Mouse (Mus musculus) spleen, embryonic (tissue): ENCODE data around the gene Dnah17.

ENCODE experiments used
- CTCF ChIA-PET: fragments of 350-600 bp; sonication (Branson Sonifier 250); formaldehyde crosslinking; loops from one replicate; lab custom pipeline; 2022; lab: Charles Lee

Gene Dnah17

GRCm38 (mm10) chr11:118096736-118097135, 33.7 kb downstream of the Dnah17 start:
- CTCF ChIA-PET = no interaction called here

- CTCF ChIA-PET = no interaction called here
Measured at GRCm38 (mm10) chr11:118095004-118095403, 35.4 kb downstream of the Dnah17 start.

DNA sequence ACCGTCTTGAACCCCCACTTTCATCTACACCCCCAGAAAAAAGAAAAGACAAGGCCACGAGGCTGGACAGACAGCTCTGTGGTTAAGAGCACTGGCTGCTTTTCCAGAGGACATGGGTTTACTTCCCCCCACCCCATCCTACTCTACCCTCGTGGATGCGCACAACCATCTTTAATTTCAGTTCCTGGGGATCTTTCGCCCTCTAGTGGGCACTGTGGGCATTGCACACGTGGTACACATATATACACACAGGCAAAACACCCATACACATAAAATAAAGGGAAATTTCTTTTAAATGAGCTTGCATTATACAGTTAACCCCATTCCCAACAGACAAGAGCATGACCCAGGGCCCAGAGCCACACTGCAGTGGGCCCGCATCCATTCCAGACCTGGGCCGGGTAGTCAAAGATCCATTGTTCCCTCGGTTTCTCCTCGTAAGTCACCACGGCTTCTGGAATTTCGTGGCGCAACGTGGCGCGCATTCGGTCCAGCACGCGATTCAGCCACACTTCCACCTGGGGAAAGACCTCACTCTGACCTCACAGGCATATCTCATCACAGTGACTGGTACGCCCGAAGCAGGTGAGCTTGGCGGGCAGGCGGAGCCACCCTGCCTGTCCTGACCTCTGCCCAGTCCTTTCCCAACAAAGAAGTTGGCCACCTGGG, 39.3 kb downstream of the Dnah17 start:
- CTCF ChIA-PET = interaction anchor here (0.6 kb wide), 1 partner anchor 237 kb away, joined by 4 read pairs; no protein-coding TSS in a partner anchor

DNA sequence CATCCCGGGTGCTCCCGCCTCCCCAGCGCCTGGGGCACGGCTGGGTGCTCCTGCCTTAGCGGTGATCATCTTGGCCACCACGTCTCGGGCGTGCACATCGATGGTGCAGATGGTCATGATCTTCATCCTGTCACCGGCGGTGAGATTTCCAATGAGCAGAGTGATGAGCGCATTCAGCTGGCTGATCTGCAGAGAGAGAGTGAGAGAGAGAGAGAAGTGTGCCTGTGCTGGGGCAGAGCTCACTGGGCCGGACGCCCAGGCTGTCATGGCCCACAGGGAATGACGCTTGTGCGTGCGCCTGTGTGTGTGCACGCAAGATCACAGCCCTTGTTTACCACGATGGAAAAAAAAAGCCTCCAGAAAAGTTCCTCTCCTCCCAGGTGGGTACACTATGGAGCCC, 41.5 kb downstream of the Dnah17 start:
- CTCF ChIA-PET = interaction anchor here (0.5 to 0.7 kb wide), 2 partner anchors 12 to 38 kb away, joined by 4 read pairs; no protein-coding TSS in a partner anchor

DNA sequence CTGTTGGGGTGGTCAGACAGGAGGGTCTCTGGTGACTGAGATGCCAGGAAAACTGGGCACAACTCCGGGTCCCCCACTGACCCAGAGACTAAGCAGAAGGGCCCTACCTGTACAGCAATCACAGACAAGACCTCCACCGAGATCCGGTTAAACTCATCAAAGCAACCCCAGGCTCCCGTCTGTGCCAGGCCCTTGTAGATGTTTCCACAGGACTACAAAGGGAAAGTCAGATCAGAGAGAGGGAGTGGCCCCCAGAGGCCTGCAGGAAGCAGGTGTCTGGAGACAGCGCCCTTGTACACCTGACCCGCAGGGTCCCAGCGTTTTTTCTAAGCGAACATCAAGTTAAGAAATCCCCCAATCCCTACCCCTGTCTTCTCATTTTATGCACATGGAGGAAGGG, 44.5 kb downstream of the Dnah17 start:
- CTCF ChIA-PET = no interaction called here

GRCm38 (mm10) chr11:118085176-118085575, 45.3 kb downstream of the Dnah17 start:
- CTCF ChIA-PET = interaction anchor here (0.6 kb wide), 1 partner anchor 142 kb away, joined by 3 read pairs; no protein-coding TSS in a partner anchor

DNA sequence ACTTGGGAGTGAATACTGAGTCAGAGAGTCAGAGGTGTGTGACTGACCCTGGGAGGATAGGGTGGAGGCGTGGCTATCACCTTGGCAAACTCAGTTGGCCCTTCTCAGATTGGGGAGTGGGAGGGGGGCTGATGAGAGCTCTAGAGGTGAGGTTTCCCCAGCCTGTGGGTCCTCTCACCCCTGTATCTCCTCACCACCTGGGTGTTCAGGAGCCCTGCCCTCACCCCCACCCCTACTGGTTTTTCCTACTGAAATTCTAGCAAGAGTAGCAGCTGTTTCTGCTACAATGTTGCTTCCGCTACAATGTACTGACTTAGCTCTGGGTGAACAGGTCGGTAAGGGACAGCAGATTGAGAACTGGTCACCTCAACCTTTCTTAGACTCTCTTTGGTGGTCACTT, 46.2 kb downstream of the Dnah17 start:
- CTCF ChIA-PET = no interaction called here

- CTCF ChIA-PET = no interaction called here
Measured at GRCm38 (mm10) chr11:118083811-118084210, 46.6 kb downstream of the Dnah17 start.

DNA sequence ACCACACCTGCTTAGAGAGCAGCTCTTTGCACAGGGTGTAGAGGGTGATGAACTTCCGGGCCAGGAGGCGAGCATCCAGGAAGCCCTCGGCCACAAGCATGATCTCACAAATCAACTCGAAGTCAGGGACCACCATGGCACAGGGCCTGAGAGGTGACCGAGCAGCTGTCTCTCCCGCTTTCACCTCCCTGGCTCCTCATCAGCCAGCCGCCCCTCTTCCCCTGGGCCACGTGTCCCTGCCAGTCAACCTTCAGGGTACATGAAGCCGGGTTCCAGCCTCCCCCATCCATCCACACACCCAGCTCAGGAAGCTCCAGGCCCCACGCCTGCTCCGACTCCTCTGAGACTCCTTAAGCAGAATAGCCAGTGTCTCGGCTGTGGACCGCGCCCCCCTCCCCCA, 48.1 kb downstream of the Dnah17 start:
- CTCF ChIA-PET = interaction anchor here (1.0 kb wide), 1 partner anchor 138 kb away, joined by 3 read pairs; no protein-coding TSS in a partner anchor

DNA sequence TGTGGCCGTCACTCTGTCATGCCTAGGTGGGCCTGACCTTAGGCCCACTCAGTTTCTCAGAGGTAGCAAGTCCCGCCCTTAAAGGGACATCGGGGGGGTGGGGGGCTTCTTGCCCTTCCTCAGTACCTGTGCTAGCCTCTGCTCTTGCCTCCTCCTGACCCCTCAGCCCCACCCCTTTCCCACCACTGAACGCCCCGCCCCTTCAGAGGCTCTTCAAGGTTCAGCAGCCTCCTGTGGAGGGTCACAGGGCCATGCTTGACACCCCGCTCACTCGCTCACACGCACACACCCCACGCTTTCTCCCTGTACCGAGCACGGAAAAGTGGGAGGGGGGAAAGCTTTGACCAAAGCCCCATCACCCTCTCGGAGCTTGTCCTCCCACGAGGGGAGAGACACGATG, 50.7 kb downstream of the Dnah17 start:
- CTCF ChIA-PET = no interaction called here

DNA sequence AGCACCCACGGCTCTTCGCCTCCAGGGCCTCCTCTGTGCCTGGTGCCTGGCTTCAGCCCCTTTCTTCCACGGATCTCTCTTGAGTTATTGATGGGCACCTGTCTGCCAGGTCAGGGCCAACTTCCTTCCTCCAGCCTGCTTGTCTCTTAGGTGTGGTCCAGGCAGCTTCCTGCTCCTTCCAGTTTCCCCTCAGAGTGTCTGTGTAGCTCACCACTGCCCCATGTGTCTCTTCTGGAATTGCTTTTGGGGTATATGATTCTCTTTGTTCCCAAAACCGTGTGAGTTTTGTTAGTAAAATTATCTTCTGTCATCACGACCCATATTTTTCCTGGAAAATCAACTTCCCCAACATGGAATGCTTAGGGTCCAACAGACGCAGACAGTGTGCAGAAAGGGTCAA, 53.5 kb downstream of the Dnah17 start:
- CTCF ChIA-PET = interaction anchor here (0.5 kb wide), 1 partner anchor 12 kb away, joined by 4 read pairs; no protein-coding TSS in a partner anchor

GRCm38 (mm10) chr11:118075035-118075522, 55.4 kb downstream of the Dnah17 start:
- CTCF ChIA-PET = interaction anchor here (0.5 to 0.6 kb wide), 2 partner anchors 306 to 450 kb away, joined by 4 to 5 read pairs; no protein-coding TSS in a partner anchor

- CTCF ChIA-PET = no interaction called here
Measured at GRCm38 (mm10) chr11:118071227-118071912, 59.1 kb downstream of the Dnah17 start.

DNA sequence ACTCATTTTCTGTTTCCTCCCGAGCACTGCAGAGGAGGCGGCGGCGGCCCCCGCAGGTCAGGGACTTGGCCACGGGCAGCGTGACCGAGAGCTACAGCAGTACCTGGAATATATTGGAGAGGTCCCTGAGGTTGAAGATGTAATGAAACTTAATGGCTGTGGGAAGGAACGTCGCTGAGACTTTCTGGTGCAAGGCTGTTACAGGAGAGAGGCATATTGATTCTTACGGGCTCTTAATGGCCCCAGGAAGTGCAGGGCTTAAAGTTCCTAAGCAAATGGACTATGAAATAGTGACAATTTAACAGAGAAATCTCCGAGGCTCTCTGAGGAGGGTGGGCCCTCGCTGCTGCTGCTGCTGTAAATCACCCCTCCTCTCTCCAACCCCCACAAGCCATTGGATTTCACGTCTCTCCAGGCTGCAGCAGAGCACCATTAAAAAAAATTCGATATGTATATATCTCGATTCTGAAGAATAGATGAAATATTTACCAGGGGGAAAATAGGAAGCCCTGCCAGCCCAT, 61.6 kb downstream of the Dnah17 start:
- CTCF ChIA-PET = no interaction called here

DNA sequence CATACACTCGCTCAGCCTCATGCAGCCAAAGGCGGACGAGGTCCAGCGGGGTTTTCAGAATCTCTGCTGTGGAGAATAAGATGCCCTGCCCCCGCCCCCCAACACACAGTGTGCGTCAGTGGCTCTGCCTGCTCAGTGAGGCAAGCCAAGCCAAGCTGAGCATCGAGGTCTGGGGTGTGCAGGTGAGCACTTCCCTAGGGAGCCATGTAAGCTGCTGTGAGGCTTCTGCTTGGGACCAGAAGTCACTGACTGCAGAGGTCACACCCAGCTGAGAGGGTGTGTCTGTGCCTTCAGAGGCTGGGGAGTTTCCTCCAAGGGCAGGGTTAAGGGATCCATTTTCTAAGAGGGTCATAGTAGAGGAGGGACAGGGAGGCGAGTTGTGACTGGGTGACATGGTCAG, 62.8 kb downstream of the Dnah17 start:
- CTCF ChIA-PET = no interaction called here

GRCm38 (mm10) chr11:118060038-118060437, 70.4 kb downstream of the Dnah17 start:
- CTCF ChIA-PET = no interaction called here

GRCm38 (mm10) chr11:118058872-118059271, 71.6 kb downstream of the Dnah17 start:
- CTCF ChIA-PET = no interaction called here

DNA sequence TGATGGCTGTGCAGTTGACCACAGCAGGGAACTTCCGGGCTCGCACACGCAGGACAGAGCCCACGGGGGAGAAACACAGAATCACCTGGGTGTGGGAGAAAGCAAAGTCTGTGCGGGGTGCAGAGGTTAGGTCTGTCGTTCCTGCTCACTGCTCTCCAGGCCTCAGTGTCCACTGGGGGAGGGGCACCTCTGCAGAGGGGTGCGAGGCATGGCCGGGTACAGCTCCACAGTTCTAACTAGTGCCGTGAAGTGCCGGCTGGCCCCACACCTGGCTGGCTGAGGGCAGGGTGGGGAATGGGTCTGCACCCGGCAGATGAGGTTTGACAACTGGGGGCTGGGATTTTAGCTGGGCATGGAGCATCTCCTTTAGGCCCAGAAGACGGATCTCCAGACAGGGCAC, 72.1 kb downstream of the Dnah17 start:
- CTCF ChIA-PET = no interaction called here

- CTCF ChIA-PET = no interaction called here
Measured at GRCm38 (mm10) chr11:118050174-118050573, 80.3 kb downstream of the Dnah17 start.

- CTCF ChIA-PET = no interaction called here
Measured at GRCm38 (mm10) chr11:118049641-118050040, 80.8 kb downstream of the Dnah17 start.

- CTCF ChIA-PET = interaction anchor here (0.5 kb wide), 1 partner anchor 66 kb away, joined by 5 read pairs; no protein-coding TSS in a partner anchor
Measured at GRCm38 (mm10) chr11:118043293-118043907, 87.0 kb downstream of the Dnah17 start.

GRCm38 (mm10) chr11:118042791-118043190, 87.6 kb downstream of the Dnah17 start:
- CTCF ChIA-PET = no interaction called here
